Mouse (Mus musculus): ENCODE results near the gene BC048562. TPM values are rescaled to one million over a fixed set of nuclear protein-coding genes. Genes with fewer than 3 reads are reported as not detected.

The BC048562 gene
- total and polyA plus RNA-seq, 3 experiments: not detected

DNA sequence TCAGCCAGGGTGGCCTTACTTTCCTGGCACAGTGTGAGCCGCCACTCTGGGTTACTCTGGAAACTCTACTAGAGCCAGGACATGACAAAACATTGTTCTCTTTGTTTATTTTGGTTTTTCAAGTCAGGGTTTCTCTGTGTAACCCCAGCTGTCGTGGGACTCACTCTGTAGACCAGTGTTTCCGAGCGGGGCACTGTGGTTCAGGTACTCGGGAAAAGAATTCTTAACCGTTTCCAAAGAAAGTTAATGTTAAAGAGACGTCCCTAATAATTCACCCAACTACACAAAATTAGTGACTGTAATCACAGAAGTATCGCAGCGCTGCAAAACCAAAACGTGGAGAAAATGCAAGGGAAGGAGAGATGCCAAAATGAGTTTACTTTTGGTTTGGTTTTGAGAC is 47.7 kb upstream of the BC048562 start:
- TF ChIP-seq NRF1 (IDR thresholded peaks at IDR 0.05; ENCODE audit: low read depth, low read length): no peak
- no peak for TF ChIP-seq ZNF384 (IDR thresholded peaks at IDR 0.05; ENCODE audit: low read depth, low read length)
- no peak for TF ChIP-seq CHD1 (IDR thresholded peaks at IDR 0.05; ENCODE audit: low read depth, low read length)
- TF ChIP-seq MXI1 (IDR thresholded peaks at IDR 0.05; ENCODE audit: low read depth, low read length): no peak
- TF ChIP-seq CTCF (conservative IDR thresholded peaks at IDR 0.05 in 1 of 2, IDR thresholded peaks at IDR 0.05 in 1 of 2; ENCODE audit: low read depth in 2 of 2, low read length in 2 of 2): no peak
- no peak for TF ChIP-seq BHLHE40 (IDR thresholded peaks at IDR 0.05; ENCODE audit: low read depth, low read length)
- TF ChIP-seq TCF12 (IDR thresholded peaks at IDR 0.05; ENCODE audit: low read depth, low read length): no peak
- TF ChIP-seq NELFE (IDR thresholded peaks at IDR 0.05; ENCODE audit: low read depth, low read length): no peak
- no peak for TF ChIP-seq IRF4 (IDR thresholded peaks at IDR 0.05; ENCODE audit: low read depth, low read length)
- TF ChIP-seq RAD21 (IDR thresholded peaks at IDR 0.05; ENCODE audit: low read depth, low read length): no peak
- no peak for TF ChIP-seq RCOR1 (conservative IDR thresholded peaks at IDR 0.05; ENCODE audit: low read depth, low read length)
- no peak for TF ChIP-seq MEF2A (IDR thresholded peaks at IDR 0.05; ENCODE audit: borderline replicate concordance, low read depth, low read length)
- no peak for TF ChIP-seq KAT2A (IDR thresholded peaks at IDR 0.05; ENCODE audit: insufficient replicate concordance, low read length)
- TF ChIP-seq E2F4 (IDR thresholded peaks at IDR 0.05; ENCODE audit: insufficient replicate concordance, low read depth, low read length): no peak
- H3K79me2 ChIP-seq (replicated peaks; ENCODE audit: control insufficient read depth, extremely low read depth, insufficient read depth, poor library complexity, severe bottlenecking): no peaks in the 10 kb centered on the region
- in situ Hi-C loops (cut with MboI; ENCODE audit: low pct_ligation_motif_present, low pct_unique_long_range_greater_than_20kb, low sequenced_read_pairs): no loop called here
- no peak overlapping the region for H3K9ac ChIP-seq (ENCODE audit: insufficient read depth, low read depth)
- peaks cover 60 to 92% of the 10 kb centered on the region in 2 experiments for H3K36me3 ChIP-seq (replicated peaks in 1 of 2; ENCODE audit: control insufficient read depth in 1 of 2, insufficient read depth in 1 of 2, low read length in 1 of 2)
- no peak for DNase-seq (ENCODE audit: extremely low read depth)
- H3K27me3 ChIP-seq (replicated peaks): no peaks in the 10 kb centered on the region
- H3K4me3 ChIP-seq (replicated peaks in 1 of 3; ENCODE audit: low read depth in 2 of 3, low read length in 2 of 3, poor library complexity in 1 of 3): no peak overlapping the region
- dilution Hi-C loops (cut with MboI; ENCODE audit: extremely low pct_ligation_motif_present, extremely low pct_unique_long_range_greater_than_20kb, low sequenced_read_pairs): no loop called here
- no peak overlapping the region for H3K27ac ChIP-seq (ENCODE audit: insufficient read depth, low read depth)
- H3K9me3 ChIP-seq (replicated peaks; ENCODE audit: low read length): no peaks in the 10 kb centered on the region
- no peak overlapping the region for H3K4me2 ChIP-seq (ENCODE audit: insufficient read depth, low read depth, poor library complexity, severe bottlenecking)
- H3K4me1 ChIP-seq (ENCODE audit: control insufficient read depth in 1 of 2, insufficient read depth in 2 of 2): no peaks in the 10 kb centered on the region

DNA sequence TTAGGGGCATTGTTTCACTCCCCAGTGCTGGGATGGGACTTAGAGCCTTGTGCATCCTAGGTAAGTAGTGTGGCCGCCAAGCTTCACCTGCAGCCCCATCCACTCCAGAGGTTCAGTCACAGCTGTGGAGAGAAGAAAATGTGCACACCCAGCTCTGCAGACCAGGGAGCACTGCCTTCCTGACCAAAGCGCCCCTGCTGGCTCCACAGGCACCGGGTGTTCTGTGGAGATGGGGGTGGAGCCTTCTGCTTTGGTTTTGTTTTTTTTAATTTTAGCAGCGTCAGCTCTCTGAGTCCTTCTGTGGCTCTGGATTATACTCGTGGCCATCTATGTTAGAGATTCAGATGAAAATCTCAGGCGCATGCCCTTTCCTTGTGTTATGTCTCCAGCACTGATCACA is 47.1 kb upstream of the BC048562 start:
- in situ Hi-C loops (cut with MboI; ENCODE audit: low pct_ligation_motif_present, low pct_unique_long_range_greater_than_20kb, low sequenced_read_pairs): no loop called here
- Histone ChIP-seq H3K36me3 (replicated peaks in 1 of 2; ENCODE audit: control insufficient read depth in 1 of 2, insufficient read depth in 1 of 2, low read length in 1 of 2) (peaks cover 55 to 86% of the 10 kb centered on the region in 2 experiments), H3K4me3 (replicated peaks in 1 of 3; ENCODE audit: low read depth in 2 of 3, low read length in 2 of 3, poor library complexity in 1 of 3) (no peak overlapping the region), H3K4me2 (ENCODE audit: insufficient read depth, low read depth, poor library complexity, severe bottlenecking) (no peak overlapping the region), H3K27me3 (replicated peaks) (no peaks in the 10 kb centered on the region), H3K79me2 (replicated peaks; ENCODE audit: control insufficient read depth, extremely low read depth, insufficient read depth, poor library complexity, severe bottlenecking) (no peaks in the 10 kb centered on the region), H3K4me1 (ENCODE audit: control insufficient read depth in 1 of 2, insufficient read depth in 2 of 2) (no peaks in the 10 kb centered on the region), H3K9ac (ENCODE audit: insufficient read depth, low read depth) (no peak overlapping the region), H3K9me3 (replicated peaks; ENCODE audit: low read length) (no peaks in the 10 kb centered on the region), H3K27ac (ENCODE audit: insufficient read depth, low read depth) (no peak overlapping the region)
- DNase-seq (ENCODE audit: extremely low read depth): no peak
- TF ChIP-seq UBTF (IDR thresholded peaks at IDR 0.05; ENCODE audit: low read depth, low read length) (no peak), ELF1 (IDR thresholded peaks at IDR 0.05; ENCODE audit: low read depth, low read length) (no peak), ZC3H11A (IDR thresholded peaks at IDR 0.05; ENCODE audit: low read depth, low read length) (no peak), JUN (IDR thresholded peaks at IDR 0.05; ENCODE audit: insufficient read depth, low read depth, low read length) (no peak), IRF4 (IDR thresholded peaks at IDR 0.05; ENCODE audit: low read depth, low read length) (no peak), RAD21 (IDR thresholded peaks at IDR 0.05; ENCODE audit: low read depth, low read length) (no peak), EP300 (IDR thresholded peaks at IDR 0.05; ENCODE audit: low read length) (no peak), USF1 (IDR thresholded peaks at IDR 0.05; ENCODE audit: low read depth, low read length) (no peak)
- dilution Hi-C loops (cut with MboI; ENCODE audit: extremely low pct_ligation_motif_present, extremely low pct_unique_long_range_greater_than_20kb, low sequenced_read_pairs): no loop called here

All from CH12.LX (cell line).